Mouse (Mus musculus): ENCODE results near the gene Wasf2. TPM values are rescaled to one million over a fixed set of nuclear protein-coding genes. Genes with fewer than 3 reads are reported as not detected.
A peak's percentile ranks its signal among the peaks of the same experiment; 100 is the strongest.

The Wasf2 gene
- polyA plus RNA-seq, 1 experiment from 2014 or later, result 132 TPM

DNA sequence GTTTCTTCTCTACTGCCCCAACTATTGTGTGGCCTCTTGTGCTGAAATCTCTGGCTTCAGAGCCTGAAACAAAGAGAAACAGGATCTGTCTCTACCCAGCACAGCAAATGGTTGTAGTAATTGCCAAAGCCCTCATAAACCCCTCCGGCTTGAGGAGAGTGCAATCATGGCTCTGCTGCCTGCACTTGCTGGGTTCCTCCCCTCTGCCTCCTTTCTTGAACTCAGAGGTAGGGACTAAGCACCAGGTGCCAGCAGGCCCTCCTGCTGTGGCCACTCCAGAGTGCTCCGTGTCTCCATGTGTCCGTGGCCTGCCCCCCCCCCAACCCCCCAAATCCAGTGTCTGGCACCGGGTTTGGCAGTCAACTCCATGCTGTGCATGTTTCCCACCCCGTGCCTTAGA lies 67.0 kb downstream of the Wasf2 start:
- peak overlapping the region; percentile 38 for H3K4me2 ChIP-seq (replicated peaks)
- WGBS, result 8% methylated on average over 5 of the region's 5 CpGs
- peak; percentile 22; the same call in 1 of the 2 replicates for ATAC-seq (ENCODE audit: low FRiP score, low read depth)
- H3K9me3 ChIP-seq, result no peaks in the 10 kb centered on the region
- peaks cover 45% of the 10 kb centered on the region for H3K36me3 ChIP-seq
- H3K4me3 ChIP-seq, result no peak overlapping the region
- H3K27me3 ChIP-seq, result no peaks in the 10 kb centered on the region
- peak overlapping the region; percentile 93 for H3K27ac ChIP-seq
- H3K4me1 ChIP-seq, result peaks cover 66% of the 10 kb centered on the region
- peak overlapping the region; percentile 48 for H3K9ac ChIP-seq

DNA sequence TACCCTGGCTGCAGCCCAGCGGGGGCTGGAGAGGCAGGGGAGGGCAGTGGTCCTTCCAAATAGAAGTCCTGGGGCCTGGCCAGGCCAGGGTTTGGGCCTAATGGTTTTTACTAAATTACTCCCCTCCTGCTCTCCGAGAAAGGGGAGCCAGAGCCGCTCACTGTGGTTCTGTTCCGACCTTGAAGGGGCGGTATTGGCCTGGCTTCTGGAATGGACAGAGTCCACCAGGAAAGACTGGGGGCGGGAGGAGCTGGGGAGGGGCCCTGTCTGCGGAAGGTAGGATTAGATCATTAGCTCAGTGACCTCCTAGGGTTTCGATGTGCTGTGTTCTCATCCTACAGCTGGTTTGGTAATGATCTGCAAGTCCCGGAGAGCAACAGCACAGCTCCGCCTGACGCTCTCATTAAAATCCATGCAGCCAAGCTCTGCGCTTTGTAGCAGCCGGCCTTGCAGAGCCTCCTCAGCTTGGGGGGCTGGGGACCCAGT lies 67.5 kb downstream of the Wasf2 start:
- Histone ChIP-seq H3K27ac (peak overlapping the region; percentile 93), H3K9ac (peak overlapping the region; percentile 48), H3K9me3 (no peaks in the 10 kb centered on the region), H3K4me2 (replicated peaks) (peak overlapping the region; percentile 38), H3K4me3 (no peak overlapping the region), H3K27me3 (no peaks in the 10 kb centered on the region), H3K4me1 (peaks cover 66% of the 10 kb centered on the region), H3K36me3 (peaks cover 40% of the 10 kb centered on the region)
- peak; percentile 72 for ATAC-seq (ENCODE audit: low FRiP score, low read depth)
- WGBS, result 11% methylated on average over 13 of the region's 13 CpGs

DNA sequence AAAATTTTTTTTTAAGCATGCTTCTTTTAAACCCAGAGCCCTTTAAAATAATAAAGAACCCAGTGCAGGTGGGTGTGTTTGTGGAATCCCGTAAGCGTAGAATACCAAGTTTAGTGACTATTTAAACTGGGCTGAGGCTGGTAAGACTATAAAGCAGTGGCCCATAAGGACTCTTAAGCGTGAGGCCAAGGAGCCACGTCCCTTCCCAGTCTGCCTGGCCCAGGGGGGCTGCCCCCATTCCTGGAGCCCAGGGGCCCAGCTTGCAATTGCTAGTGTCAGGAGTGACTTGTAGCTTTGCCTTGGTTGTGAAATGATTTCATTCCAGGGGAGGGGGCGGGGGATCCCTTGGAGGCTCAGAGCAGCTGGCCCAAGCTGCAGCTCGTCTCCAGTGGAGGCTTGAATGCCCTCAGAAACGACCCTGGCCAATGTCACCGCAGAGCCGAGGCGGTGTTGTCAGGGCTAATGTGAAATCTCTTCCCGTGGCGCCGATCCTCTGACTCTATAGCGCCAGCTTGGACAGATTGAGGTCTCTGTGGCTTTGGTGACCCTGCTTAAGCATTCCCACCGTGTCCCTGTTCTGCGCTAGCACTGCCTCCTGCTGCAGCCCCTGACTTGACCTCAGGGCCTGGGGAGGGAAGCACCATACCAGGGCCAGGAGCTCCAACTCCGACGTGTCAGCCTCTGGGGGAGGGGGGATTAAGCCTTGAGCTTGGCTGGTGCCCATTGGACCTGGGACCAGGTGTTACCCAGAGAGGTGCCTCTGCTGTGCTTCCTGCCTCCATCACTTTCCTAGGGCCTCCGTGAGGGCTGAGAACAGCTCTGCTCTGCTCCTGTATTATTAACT lies 68.3 kb downstream of the Wasf2 start:
- WGBS, result 11% methylated on average over 19 of the region's 19 CpGs
- peak overlapping the region; percentile 38 for H3K4me2 ChIP-seq (replicated peaks)
- peaks cover 32% of the 10 kb centered on the region for H3K36me3 ChIP-seq
- H3K27me3 ChIP-seq, result no peaks in the 10 kb centered on the region
- peak; percentile 5; the same call in 1 of the 2 replicates for ATAC-seq (ENCODE audit: low FRiP score, low read depth)
- H3K4me3 ChIP-seq, result no peak overlapping the region
- H3K9me3 ChIP-seq, result no peaks in the 10 kb centered on the region
- H3K9ac ChIP-seq, result peak overlapping the region; percentile 48
- peaks cover 69% of the 10 kb centered on the region for H3K4me1 ChIP-seq
- peak overlapping the region; percentile 93 for H3K27ac ChIP-seq

DNA sequence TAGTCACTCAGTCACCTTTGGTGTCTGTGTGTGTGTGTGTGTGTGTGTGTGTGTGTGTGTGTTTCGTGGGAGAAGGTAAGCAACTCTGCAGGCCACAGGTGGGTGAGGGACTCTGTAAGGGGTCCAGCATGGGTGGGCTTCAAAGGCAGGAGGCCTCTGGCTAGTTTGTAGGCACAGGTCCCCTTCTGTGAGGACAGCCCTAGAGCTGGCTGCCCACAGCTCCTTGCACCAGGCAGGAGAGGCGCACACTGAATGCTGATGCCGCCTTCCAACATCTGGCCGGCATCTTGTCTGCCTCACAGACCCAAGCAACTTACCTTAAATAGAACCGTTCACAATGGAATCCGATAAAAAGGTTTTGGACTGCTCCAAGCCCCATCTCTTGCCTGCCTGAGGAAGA lies 69.4 kb downstream of the Wasf2 start:
- Histone ChIP-seq H3K36me3 (peaks cover 21% of the 10 kb centered on the region), H3K9me3 (no peaks in the 10 kb centered on the region), H3K4me1 (peaks cover 77% of the 10 kb centered on the region), H3K4me2 (replicated peaks) (peak overlapping the region; percentile 39), H3K9ac (peak overlapping the region; percentile 39; the same call in 1 of the 2 replicates), H3K27me3 (no peaks in the 10 kb centered on the region), H3K27ac (peak overlapping the region; percentile 81), H3K4me3 (no peak overlapping the region)
- 34% methylated on average over 6 of the region's 6 CpGs for WGBS
- no peak for ATAC-seq (ENCODE audit: low FRiP score, low read depth)

DNA sequence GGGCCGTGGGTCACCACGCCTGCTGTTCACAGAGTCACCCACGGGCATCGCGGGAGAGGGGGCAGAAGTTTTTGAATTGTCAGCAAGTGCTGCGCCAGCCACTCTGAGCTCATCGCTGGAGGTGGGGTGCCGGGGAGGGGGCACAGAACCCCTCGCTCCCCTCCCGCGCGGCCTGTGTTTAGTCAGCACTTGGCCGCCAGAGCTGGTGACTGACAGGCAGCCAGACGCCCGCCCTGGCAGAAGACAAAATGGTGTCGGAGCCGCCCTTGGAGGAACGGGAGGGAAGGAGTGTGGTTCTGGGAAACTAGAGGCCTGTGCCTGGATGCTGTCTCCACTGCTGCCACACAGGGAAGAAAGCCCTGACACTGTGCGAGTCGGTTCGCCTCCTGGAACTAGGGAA lies 70.0 kb downstream of the Wasf2 start:
- Histone ChIP-seq H3K27ac (peak overlapping the region; percentile 81), H3K9ac (peak overlapping the region; percentile 39; the same call in 1 of the 2 replicates), H3K9me3 (no peaks in the 10 kb centered on the region), H3K4me1 (peaks cover 78% of the 10 kb centered on the region), H3K27me3 (no peaks in the 10 kb centered on the region), H3K4me2 (replicated peaks) (peak overlapping the region; percentile 39), H3K36me3 (peaks cover 17% of the 10 kb centered on the region), H3K4me3 (no peak overlapping the region)
- WGBS, result 38% methylated on average over 21 of the region's 21 CpGs
- ATAC-seq (ENCODE audit: low FRiP score, low read depth), result no peak

DNA sequence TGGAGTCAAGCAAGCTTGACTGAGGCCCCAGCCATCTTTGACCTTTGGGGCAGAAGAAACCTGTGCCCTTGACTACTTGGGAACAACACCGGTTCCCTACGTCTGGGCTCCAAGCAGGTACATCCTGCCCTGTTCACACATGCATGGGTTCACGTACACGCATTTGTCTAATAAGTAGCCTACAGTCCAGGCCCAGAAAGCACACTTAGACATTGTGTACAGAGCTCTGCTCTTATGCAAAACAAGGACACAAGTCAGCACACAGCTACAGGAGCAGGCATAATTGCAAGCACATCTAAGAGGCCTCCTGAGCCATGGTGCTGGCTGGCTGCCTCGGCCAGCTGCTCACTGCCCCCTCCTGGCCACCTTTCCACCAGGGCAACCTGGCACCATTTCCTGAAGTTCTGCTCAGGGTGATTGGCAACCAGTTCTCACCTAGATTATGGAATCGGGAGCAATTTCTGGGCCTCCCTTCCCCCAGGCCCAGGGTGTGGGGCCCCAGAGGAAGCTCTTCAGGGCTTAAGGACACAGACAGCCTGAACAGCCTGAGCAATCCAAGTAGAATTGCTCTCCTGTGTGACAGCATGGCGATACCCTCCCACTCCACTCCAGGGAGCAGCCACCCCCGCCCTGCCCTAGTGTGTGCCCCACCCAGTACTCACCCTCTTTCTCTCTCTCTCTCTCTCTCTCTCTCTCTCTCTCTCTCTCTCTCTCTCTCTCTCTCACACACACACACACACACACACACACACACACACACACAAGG lies 70.9 kb downstream of the Wasf2 start:
- peak overlapping the region; percentile 81 for H3K27ac ChIP-seq
- no peaks in the 10 kb centered on the region for H3K27me3 ChIP-seq
- no peak for ATAC-seq (ENCODE audit: low FRiP score, low read depth)
- H3K36me3 ChIP-seq, result peaks cover 9% of the 10 kb centered on the region
- no peaks in the 10 kb centered on the region for H3K9me3 ChIP-seq
- H3K4me3 ChIP-seq, result no peak overlapping the region
- H3K9ac ChIP-seq, result 0 out of 2 replicates have a peak overlapping the region, but pooled peaks have one; percentile 4
- 62% methylated on average over 8 of the region's 8 CpGs for WGBS
- H3K4me1 ChIP-seq, result peaks cover 70% of the 10 kb centered on the region
- H3K4me2 ChIP-seq (replicated peaks), result no peak overlapping the region

DNA sequence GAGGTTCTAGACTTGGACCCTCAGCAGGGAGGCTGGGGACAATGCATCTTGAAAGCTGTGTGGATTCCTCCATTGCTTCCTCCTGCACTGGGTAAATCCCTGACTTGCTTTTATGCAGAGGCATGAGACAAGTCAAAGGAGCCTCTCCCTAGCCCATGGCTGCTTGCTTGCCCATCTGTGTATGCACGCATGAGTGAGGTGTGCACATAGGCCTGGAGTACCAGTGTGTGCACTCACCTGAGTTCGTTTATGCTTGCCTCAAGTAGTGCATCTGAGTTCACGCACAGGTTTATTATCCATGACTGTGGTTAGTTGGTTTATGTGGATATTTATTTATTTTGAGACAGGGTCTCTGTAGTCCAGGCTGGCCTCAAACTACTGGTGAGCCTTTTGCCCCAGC lies 71.9 kb downstream of the Wasf2 start:
- H3K27ac ChIP-seq, result no peak overlapping the region
- WGBS, result 92% methylated on average over 3 of the region's 3 CpGs
- H3K9ac ChIP-seq, result no peak overlapping the region
- no peak overlapping the region for H3K4me3 ChIP-seq
- H3K4me2 ChIP-seq (replicated peaks), result no peak overlapping the region
- H3K9me3 ChIP-seq, result no peaks in the 10 kb centered on the region
- H3K27me3 ChIP-seq, result no peaks in the 10 kb centered on the region
- peaks cover 59% of the 10 kb centered on the region for H3K4me1 ChIP-seq
- no peaks in the 10 kb centered on the region for H3K36me3 ChIP-seq
- no peak for ATAC-seq (ENCODE audit: low FRiP score, low read depth)

DNA sequence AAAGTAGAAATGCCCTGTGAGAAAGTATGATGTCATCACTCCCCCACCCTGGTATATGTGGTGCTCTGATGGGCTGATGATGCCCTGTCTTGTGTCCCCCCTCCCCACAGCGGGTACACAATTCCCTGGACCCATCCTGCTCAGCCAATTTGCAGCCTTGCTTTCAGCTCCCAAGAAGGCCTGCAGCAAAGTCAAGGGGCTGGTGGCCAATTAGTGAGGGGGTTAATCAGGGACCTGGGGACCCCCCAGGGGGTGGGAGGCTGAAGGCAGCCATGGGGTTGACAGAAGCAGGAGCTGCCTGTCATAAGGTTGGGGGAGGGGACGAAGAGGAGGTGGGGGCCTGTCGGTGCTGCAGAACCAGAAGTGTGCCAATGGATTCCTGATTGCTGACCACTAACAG lies 73.3 kb downstream of the Wasf2 start:
- Histone ChIP-seq H3K4me2 (replicated peaks) (no peak overlapping the region), H3K36me3 (no peaks in the 10 kb centered on the region), H3K9ac (no peak overlapping the region), H3K27ac (no peak overlapping the region), H3K9me3 (no peaks in the 10 kb centered on the region), H3K4me1 (peaks cover 46% of the 10 kb centered on the region), H3K4me3 (no peak overlapping the region), H3K27me3 (no peaks in the 10 kb centered on the region)
- 62% methylated on average over 3 of the region's 3 CpGs for WGBS
- no peak for ATAC-seq (ENCODE audit: low FRiP score, low read depth)

DNA sequence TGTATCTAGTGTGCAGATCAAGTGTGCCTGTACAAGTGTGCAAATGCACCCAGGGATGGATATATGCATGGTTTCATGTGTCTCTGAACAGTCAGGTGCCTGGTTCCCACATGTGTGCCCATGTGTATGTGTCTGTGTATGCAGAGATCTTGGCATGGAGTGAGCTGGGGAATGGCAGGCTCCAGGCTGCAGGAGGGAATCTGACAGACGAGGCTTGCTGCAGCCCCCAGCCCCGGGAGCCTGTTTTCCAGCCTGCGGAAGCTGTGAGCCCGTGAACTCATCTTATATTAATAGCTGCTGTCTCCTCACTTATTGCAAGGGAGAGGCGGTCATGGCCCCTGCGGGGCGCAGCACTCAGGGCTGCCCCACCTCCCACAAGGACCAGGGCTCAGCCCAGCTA lies 74.1 kb downstream of the Wasf2 start:
- H3K4me1 ChIP-seq, result peaks cover 38% of the 10 kb centered on the region
- H3K36me3 ChIP-seq, result no peaks in the 10 kb centered on the region
- H3K27me3 ChIP-seq, result no peaks in the 10 kb centered on the region
- H3K27ac ChIP-seq, result 0 out of 2 replicates have a peak overlapping the region, but pooled peaks have one; percentile 48
- no peaks in the 10 kb centered on the region for H3K9me3 ChIP-seq
- no peak overlapping the region for H3K4me3 ChIP-seq
- H3K9ac ChIP-seq, result no peak overlapping the region
- no peak overlapping the region for H3K4me2 ChIP-seq (replicated peaks)
- 18% methylated on average over 7 of the region's 7 CpGs for WGBS
- no peak for ATAC-seq (ENCODE audit: low FRiP score, low read depth)

DNA sequence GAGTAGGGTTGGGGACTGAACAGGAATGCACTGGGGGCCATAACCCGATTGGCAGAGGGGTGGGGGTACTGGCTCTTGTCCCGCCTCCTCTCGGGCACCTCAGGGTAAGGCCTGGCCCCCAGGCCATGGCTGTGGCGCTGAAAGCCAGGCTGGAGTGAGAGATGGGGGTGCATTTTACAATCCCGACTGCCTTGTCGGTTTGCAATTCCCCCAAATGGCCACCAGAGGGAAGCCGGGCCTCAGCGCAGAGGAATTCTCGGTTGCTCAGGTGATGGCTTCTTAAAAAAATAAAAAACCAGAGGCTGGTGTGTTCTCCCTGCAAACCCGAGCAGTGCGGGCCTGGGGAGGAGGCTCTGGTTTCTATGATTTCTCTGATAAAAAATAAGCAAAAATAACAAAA lies 79.1 kb downstream of the Wasf2 start:
- Histone ChIP-seq H3K9me3 (no peaks in the 10 kb centered on the region), H3K36me3 (no peaks in the 10 kb centered on the region), H3K4me3 (no peak overlapping the region), H3K4me2 (replicated peaks) (no peak overlapping the region), H3K27ac (no peak overlapping the region), H3K9ac (no peak overlapping the region), H3K27me3 (peaks cover 38% of the 10 kb centered on the region), H3K4me1 (peaks cover 27% of the 10 kb centered on the region)
- no peak; the same call in 1 of the 2 replicates for ATAC-seq (ENCODE audit: low FRiP score, low read depth)
- WGBS, result 4% methylated on average over 11 of the region's 11 CpGs

DNA sequence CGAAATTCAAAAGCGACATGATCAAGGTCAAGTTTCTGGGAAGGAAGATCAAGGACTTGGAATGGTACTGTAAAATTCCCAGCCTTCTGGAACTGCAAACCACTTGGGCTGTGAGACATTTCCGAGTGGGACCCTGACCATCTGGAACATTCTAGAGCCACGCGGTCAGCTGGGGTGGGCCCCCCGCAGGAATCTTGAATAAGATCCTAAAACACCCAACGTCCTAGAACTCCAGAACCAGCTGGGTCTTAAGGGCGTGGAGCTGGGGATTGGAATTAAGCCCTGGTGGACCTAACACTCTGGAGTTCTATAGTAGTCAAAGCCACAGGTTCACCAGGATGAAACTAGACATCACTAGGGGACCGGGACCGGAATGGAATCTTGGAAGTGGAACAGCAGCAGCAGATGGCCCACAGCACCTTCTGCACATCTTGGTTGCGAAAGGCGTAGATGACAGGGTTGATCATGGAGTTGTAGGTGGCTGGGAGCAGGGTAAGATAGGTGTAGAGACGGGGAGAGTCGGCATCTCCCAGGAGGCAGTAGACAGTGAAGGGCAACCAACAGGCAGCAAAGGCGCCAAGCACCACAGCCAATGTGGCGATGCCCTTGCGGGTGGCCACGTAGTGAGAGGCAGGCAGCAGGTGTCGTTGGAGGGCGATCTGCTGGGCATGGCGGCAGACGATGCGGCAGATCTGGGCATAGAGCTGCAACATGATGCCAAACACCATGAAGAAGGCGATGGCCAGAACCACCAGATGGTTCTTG lies 79.9 kb downstream of the Wasf2 start:
- 92% methylated on average over 24 of the region's 24 CpGs for WGBS
- Histone ChIP-seq H3K4me3 (no peak overlapping the region), H3K36me3 (no peaks in the 10 kb centered on the region), H3K9ac (no peak overlapping the region), H3K27ac (no peak overlapping the region), H3K4me1 (peaks cover 21% of the 10 kb centered on the region), H3K9me3 (no peaks in the 10 kb centered on the region), H3K4me2 (replicated peaks) (no peak overlapping the region), H3K27me3 (peaks cover 44% of the 10 kb centered on the region)
- no peak for ATAC-seq (ENCODE audit: low FRiP score, low read depth)

All from limb, embryonic 13.5 days (tissue).